Mouse (Mus musculus) hindbrain, embryonic 14.5 days (tissue): ENCODE measurements around the gene Olfr623. TPM values are rescaled to one million over a fixed set of nuclear protein-coding genes. Genes with fewer than 3 reads are reported as not detected.

Experiments used
- polyA plus RNA-seq: library from polyadenylated mRNA; unstranded; fragments of >200 nt; fragmentation: Nextera tagmentation; extraction: Ambion mirVana; gene quantifications from 2 replicates; pipeline ENCODE4 v1.2.1, GENCODE M21; 2014

The Olfr623 gene
- polyA plus RNA-seq, 1 experiment from 2014 or later: not detected

Other genes with a start within 250 kb of the Olfr623 start
- not detected in 2 replicates for gene Usp17lc, start 248.6 kb downstream of the Olfr623 start, polyA plus RNA-seq
- not detected in 2 replicates for gene Olfr605, start 218.3 kb downstream of the Olfr623 start, polyA plus RNA-seq
- not detected in 2 replicates for gene Olfr606, start 214.7 kb downstream of the Olfr623 start, polyA plus RNA-seq
- gene Olfr607, start 199.5 kb downstream of the Olfr623 start, polyA plus RNA-seq: not detected in 2 replicates
- not detected in 2 replicates for gene Olfr608, start 193.8 kb downstream of the Olfr623 start, polyA plus RNA-seq
- not detected in 2 replicates for gene Olfr609, start 165.6 kb downstream of the Olfr623 start, polyA plus RNA-seq
- not detected in 2 replicates for gene Olfr610, start 151.6 kb downstream of the Olfr623 start, polyA plus RNA-seq
- not detected in 2 replicates for gene Olfr611, start 142.9 kb downstream of the Olfr623 start, polyA plus RNA-seq
- not detected in 2 replicates for gene Olfr612, start 121.0 kb downstream of the Olfr623 start, polyA plus RNA-seq
- not detected in 2 replicates for gene Olfr613, start 115.6 kb downstream of the Olfr623 start, polyA plus RNA-seq
- gene Olfr615, start 107.6 kb downstream of the Olfr623 start, polyA plus RNA-seq: not detected in 2 replicates
- not detected in 2 replicates for gene Olfr616, start 94.6 kb downstream of the Olfr623 start, polyA plus RNA-seq
- not detected in 2 replicates for gene Olfr617, start 90.6 kb downstream of the Olfr623 start, polyA plus RNA-seq
- 0.21 TPM in 1 of 2 replicates, not detected in the other for gene Olfr618, start 73.6 kb downstream of the Olfr623 start, polyA plus RNA-seq
- not detected in 2 replicates for gene Olfr619, start 63.1 kb downstream of the Olfr623 start, polyA plus RNA-seq
- gene Olfr620, start 51.2 kb downstream of the Olfr623 start, polyA plus RNA-seq: not detected in 2 replicates
- gene Olfr622, start 21.0 kb downstream of the Olfr623 start, polyA plus RNA-seq: not detected in 2 replicates
- not detected in 2 replicates for gene Olfr624, start 7.5 kb upstream of the Olfr623 start, polyA plus RNA-seq
- not detected in 2 replicates for gene Olfr625-ps1, start 19.0 kb upstream of the Olfr623 start, polyA plus RNA-seq
- not detected in 2 replicates for gene Olfr243, start 51.0 kb upstream of the Olfr623 start, polyA plus RNA-seq
- gene Olfr628, start 66.7 kb upstream of the Olfr623 start, polyA plus RNA-seq: not detected in 2 replicates
- gene Olfr629, start 81.2 kb upstream of the Olfr623 start, polyA plus RNA-seq: not detected in 2 replicates
- not detected in 2 replicates for gene Olfr630, start 93.6 kb upstream of the Olfr623 start, polyA plus RNA-seq
- gene Olfr69, start 107.9 kb upstream of the Olfr623 start, polyA plus RNA-seq: not detected in 2 replicates
- gene Olfr68, start 116.0 kb upstream of the Olfr623 start, polyA plus RNA-seq: not detected in 2 replicates
- gene Olfr67, start 128.1 kb upstream of the Olfr623 start, polyA plus RNA-seq: not detected in 2 replicates
- gene Hbb-bt, start 150.3 kb upstream of the Olfr623 start, polyA plus RNA-seq: 1,734 and 1,868 TPM in 2 replicates
- gene Hbb-bs, start 164.4 kb upstream of the Olfr623 start, polyA plus RNA-seq: 4,248 and 5,201 TPM in 2 replicates
- gene Hbb-bh2, start 176.8 kb upstream of the Olfr623 start, polyA plus RNA-seq: not detected in 2 replicates
- gene Hbb-bh1, start 179.5 kb upstream of the Olfr623 start, polyA plus RNA-seq: 2.1 and 3.6 TPM in 2 replicates
- 178 and 712 TPM in 2 replicates for gene Hbb-y, start 189.5 kb upstream of the Olfr623 start, polyA plus RNA-seq
- not detected in 2 replicates for gene Olfr66, start 222.6 kb upstream of the Olfr623 start, polyA plus RNA-seq
- gene Olfr64, start 230.8 kb upstream of the Olfr623 start, polyA plus RNA-seq: not detected in 2 replicates
- gene Olfr65, start 239.8 kb upstream of the Olfr623 start, polyA plus RNA-seq: not detected in 2 replicates